Mouse (Mus musculus): ENCODE measurements around the gene Keap1. TPM values are rescaled to one million over a fixed set of nuclear protein-coding genes. Genes with fewer than 3 reads are reported as not detected.
"Not testable (repeated sequence)": the region's sequence is repeated elsewhere in the genome, so short reads cannot be mapped to it uniquely, and the experiment has no call there.

Keap1 gene
- polyA plus RNA-seq, 1 experiment from 2014 or later = 22.3 TPM

GRCm38 (mm10) chr9:21204528-21205272 lies 34.5 kb downstream of the Keap1 start:
- Histone ChIP-seq H3K4me1 (ENCODE audit: control insufficient read depth, insufficient read depth, low read length) (peaks cover 3% of the 10 kb centered on the region; the same call in 1 of the 2 replicates), H3K9ac (ENCODE audit: low read depth, low read length) (peak overlapping the region; percentile 43; the same call in 1 of the 2 replicates), H3K4me2 (peak overlapping the region; percentile 73), H3K27me3 (ENCODE audit: control insufficient read depth, insufficient read depth, low read length) (no peaks in the 10 kb centered on the region), H3K9me3 (replicated peaks; ENCODE audit: control insufficient read depth, low read length) (no peaks in the 10 kb centered on the region), H3K36me3 (ENCODE audit: control insufficient read depth, insufficient read depth, low read length) (no peaks in the 10 kb centered on the region), H3K27ac (ENCODE audit: low read depth, low read length) (no peak overlapping the region), H3K4me3 (ENCODE audit: low read depth, low read length) (peak overlapping the region; percentile 38)
- 7% methylated on average over 23 of the region's 23 CpGs for WGBS (ENCODE audit: insufficient replicate concordance)
- peak; percentile 37; the same call in 1 of the 2 replicates for ATAC-seq (replicated peaks; ENCODE audit: insufficient number of reproducible peaks, low FRiP score, low TSS enrichment)

- no peak overlapping the region for H3K27ac ChIP-seq (ENCODE audit: low read depth, low read length)
- H3K4me1 ChIP-seq (ENCODE audit: control insufficient read depth, insufficient read depth, low read length) = peaks cover 3% of the 10 kb centered on the region; the same call in 1 of the 2 replicates
- no peak for ATAC-seq (replicated peaks; ENCODE audit: insufficient number of reproducible peaks, low FRiP score, low TSS enrichment)
- no peak overlapping the region for H3K4me3 ChIP-seq (ENCODE audit: low read depth, low read length)
- H3K27me3 ChIP-seq (ENCODE audit: control insufficient read depth, insufficient read depth, low read length) = no peaks in the 10 kb centered on the region
- H3K9me3 ChIP-seq (replicated peaks; ENCODE audit: control insufficient read depth, low read length) = no peaks in the 10 kb centered on the region
- WGBS (ENCODE audit: insufficient replicate concordance) = 25% methylated on average over 8 of the region's 8 CpGs
- H3K9ac ChIP-seq (ENCODE audit: low read depth, low read length) = no peak overlapping the region
- no peaks in the 10 kb centered on the region for H3K36me3 ChIP-seq (ENCODE audit: control insufficient read depth, insufficient read depth, low read length)
- H3K4me2 ChIP-seq = peak overlapping the region; percentile 73; the same call in 1 of the 2 replicates
Measured at GRCm38 (mm10) chr9:21204156-21204527, 35.0 kb downstream of the Keap1 start.

DNA sequence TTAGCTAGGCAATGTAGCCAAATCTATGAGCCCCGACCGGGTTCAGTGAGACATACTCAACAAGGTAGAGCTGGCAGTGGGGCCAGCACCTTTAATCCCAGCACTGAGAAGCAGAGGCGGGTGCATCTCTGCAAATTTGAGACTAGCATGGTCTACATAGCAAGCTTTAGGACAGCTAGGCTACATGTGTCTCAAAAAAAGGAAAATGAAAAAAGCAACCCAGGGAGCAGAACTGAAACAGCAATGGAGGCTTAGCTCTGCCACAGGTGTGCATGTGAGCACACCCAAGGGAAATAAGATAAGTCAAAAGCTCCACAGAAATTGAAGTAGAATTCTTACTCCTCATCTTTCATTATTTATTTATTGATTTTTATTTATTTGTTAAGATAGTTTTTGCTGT lies 40.2 kb downstream of the Keap1 start:
- H3K36me3 ChIP-seq (ENCODE audit: control insufficient read depth, insufficient read depth, low read length) = no peaks in the 10 kb centered on the region
- H3K4me3 ChIP-seq (ENCODE audit: low read depth, low read length) = no peak overlapping the region
- 75% methylated on average over 3 of the region's 3 CpGs for WGBS (ENCODE audit: insufficient replicate concordance)
- no peak overlapping the region for H3K27ac ChIP-seq (ENCODE audit: low read depth, low read length)
- H3K27me3 ChIP-seq (ENCODE audit: control insufficient read depth, insufficient read depth, low read length) = no peaks in the 10 kb centered on the region
- no peaks in the 10 kb centered on the region for H3K4me1 ChIP-seq (ENCODE audit: control insufficient read depth, insufficient read depth, low read length)
- ATAC-seq (replicated peaks; ENCODE audit: insufficient number of reproducible peaks, low FRiP score, low TSS enrichment) = no peak
- H3K9me3 ChIP-seq (replicated peaks; ENCODE audit: control insufficient read depth, low read length) = no peaks in the 10 kb centered on the region
- no peak overlapping the region for H3K9ac ChIP-seq (ENCODE audit: low read depth, low read length)
- H3K4me2 ChIP-seq = no peak overlapping the region

DNA sequence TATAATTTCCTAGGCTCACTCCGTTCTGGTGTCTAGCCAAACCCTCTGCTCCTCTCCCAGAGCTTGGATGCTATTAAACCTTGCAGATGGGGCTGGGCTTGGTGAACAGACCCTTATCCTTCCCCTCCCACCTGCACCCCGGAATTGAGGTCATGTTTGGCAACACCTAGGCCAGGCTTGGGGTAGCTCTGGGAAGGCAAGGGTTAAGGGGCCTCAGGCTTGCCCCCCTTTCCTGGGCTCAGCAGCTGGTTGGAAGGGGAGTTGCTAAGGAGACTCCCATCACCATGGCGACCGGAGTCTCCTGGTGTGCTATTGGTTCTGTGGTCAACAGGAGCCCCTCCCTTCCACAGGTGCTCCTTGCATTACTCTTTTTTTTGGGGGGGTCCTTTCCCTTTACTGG lies 41.2 kb downstream of the Keap1 start:
- Histone ChIP-seq H3K27me3 (ENCODE audit: control insufficient read depth, insufficient read depth, low read length) (no peaks in the 10 kb centered on the region), H3K27ac (ENCODE audit: low read depth, low read length) (no peak overlapping the region), H3K4me3 (ENCODE audit: low read depth, low read length) (no peak overlapping the region), H3K4me1 (ENCODE audit: control insufficient read depth, insufficient read depth, low read length) (no peaks in the 10 kb centered on the region), H3K4me2 (no peak overlapping the region), H3K9me3 (replicated peaks; ENCODE audit: control insufficient read depth, low read length) (no peaks in the 10 kb centered on the region), H3K9ac (ENCODE audit: low read depth, low read length) (no peak overlapping the region), H3K36me3 (ENCODE audit: control insufficient read depth, insufficient read depth, low read length) (no peaks in the 10 kb centered on the region)
- ATAC-seq (replicated peaks; ENCODE audit: insufficient number of reproducible peaks, low FRiP score, low TSS enrichment) = no peak
- 36% methylated on average over 4 of the region's 4 CpGs for WGBS (ENCODE audit: insufficient replicate concordance)

DNA sequence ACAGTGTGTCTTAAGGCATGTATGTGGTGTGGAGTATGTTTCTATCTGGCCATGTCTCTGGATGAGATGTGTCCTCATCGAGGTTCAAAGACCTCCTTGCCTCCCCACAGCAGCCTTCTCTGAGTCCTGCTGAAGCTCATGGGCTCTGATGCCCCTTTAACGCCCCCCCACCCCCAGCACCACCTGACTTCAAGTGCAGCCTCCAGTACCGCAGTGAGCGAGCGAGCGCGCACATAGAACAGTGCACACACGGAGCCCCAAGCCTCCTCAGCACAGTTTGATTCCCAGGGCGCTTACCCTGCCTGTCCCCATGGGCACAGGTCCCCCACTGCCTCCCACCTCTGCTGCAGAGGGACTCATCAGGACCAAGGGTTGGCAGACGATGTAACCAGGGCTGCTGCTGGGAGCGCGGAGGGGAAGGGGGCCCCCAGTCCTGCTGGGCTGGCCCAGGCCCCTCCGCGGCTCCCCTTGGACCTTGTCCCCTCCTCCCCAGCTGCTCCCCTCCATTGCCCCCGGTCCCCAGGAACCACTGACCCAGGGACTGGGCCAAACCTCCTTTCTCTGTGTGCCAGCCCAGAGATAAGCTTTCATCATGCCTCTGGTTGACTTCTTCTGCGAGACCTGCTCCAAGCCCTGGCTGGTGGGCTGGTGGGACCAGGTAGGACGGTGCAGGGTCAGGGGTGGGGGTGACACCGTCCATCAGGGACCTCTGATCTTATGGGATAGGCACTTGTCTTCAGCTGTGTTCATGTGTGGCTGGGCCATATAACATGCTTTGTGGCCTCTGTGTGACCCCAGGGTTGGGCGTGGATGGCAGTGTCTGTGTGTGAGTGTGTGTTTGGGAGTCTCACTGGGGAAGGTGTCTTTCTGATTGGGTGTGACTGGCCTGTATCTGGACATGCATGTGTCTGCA lies 42.4 kb downstream of the Keap1 start:
- 54% methylated on average over 19 of the region's 19 CpGs for WGBS (ENCODE audit: insufficient replicate concordance)
- ATAC-seq (replicated peaks; ENCODE audit: insufficient number of reproducible peaks, low FRiP score, low TSS enrichment) = no peak
- Histone ChIP-seq H3K4me3 (ENCODE audit: low read depth, low read length) (peak overlapping the region; percentile 27), H3K36me3 (ENCODE audit: control insufficient read depth, insufficient read depth, low read length) (peaks cover 3% of the 10 kb centered on the region; the same call in 1 of the 2 replicates), H3K27me3 (ENCODE audit: control insufficient read depth, insufficient read depth, low read length) (no peaks in the 10 kb centered on the region), H3K9me3 (replicated peaks; ENCODE audit: control insufficient read depth, low read length) (no peaks in the 10 kb centered on the region), H3K4me1 (ENCODE audit: control insufficient read depth, insufficient read depth, low read length) (no peaks in the 10 kb centered on the region), H3K4me2 (peak overlapping the region; percentile 50), H3K9ac (ENCODE audit: low read depth, low read length) (no peak overlapping the region), H3K27ac (ENCODE audit: low read depth, low read length) (no peak overlapping the region)

GRCm38 (mm10) chr9:21195736-21196505 lies 43.2 kb downstream of the Keap1 start:
- H3K36me3 ChIP-seq (ENCODE audit: control insufficient read depth, insufficient read depth, low read length); H3K9me3 ChIP-seq (replicated peaks; ENCODE audit: control insufficient read depth, low read length): not testable (repeated sequence)
- 65% methylated on average over 7 of the region's 7 CpGs for WGBS (ENCODE audit: insufficient replicate concordance)

DNA sequence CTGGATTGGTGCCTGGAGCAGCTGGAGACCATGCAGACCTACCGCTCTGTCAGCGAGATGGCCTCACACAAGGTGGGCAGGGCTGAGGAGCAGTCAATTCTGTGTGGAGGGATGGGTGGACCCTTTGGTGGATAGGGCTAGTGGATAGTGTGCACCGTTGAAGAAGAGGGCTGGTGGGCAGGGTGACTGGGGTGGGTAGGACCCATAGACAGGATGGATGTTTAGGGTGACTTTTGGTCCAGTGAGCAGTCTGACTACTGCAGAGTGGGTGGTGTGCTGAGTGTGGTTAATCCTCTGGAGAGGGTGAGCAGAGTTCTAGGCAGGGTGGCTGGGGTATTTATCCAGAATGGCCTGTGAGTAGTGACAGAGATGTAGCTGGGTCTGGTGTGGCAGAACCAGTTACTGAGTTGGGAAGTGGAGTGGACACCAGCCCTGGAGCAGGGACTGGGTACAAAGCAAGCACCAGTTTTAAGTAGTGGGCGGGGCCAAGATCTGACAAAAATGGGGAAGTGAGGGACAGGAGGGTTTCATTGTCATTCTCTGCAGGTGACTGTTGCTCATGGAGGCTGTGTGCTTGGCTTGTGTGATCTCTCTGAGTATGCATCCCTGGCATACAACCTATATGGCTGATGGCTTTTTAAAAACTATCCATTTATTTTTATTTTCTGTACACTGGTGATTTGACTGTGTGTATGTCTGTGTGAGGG lies 44.2 kb downstream of the Keap1 start:
- no peak overlapping the region for H3K4me3 ChIP-seq (ENCODE audit: low read depth, low read length)
- H3K9me3 ChIP-seq (replicated peaks; ENCODE audit: control insufficient read depth, low read length) = no peaks in the 10 kb centered on the region
- H3K4me2 ChIP-seq = no peak overlapping the region
- no peak overlapping the region for H3K9ac ChIP-seq (ENCODE audit: low read depth, low read length)
- no peaks in the 10 kb centered on the region for H3K27me3 ChIP-seq (ENCODE audit: control insufficient read depth, insufficient read depth, low read length)
- H3K4me1 ChIP-seq (ENCODE audit: control insufficient read depth, insufficient read depth, low read length) = no peaks in the 10 kb centered on the region
- H3K36me3 ChIP-seq (ENCODE audit: control insufficient read depth, insufficient read depth, low read length) = peaks cover 3% of the 10 kb centered on the region; the same call in 1 of the 2 replicates
- no peak for ATAC-seq (replicated peaks; ENCODE audit: insufficient number of reproducible peaks, low FRiP score, low TSS enrichment)
- WGBS (ENCODE audit: insufficient replicate concordance) = 82% methylated on average over 4 of the region's 4 CpGs
- no peak overlapping the region for H3K27ac ChIP-seq (ENCODE audit: low read depth, low read length)

More at GRCm38 (mm10) chr9:21195736-21196505, 43.2 kb downstream of the Keap1 start:
- ATAC-seq (replicated peaks; ENCODE audit: insufficient number of reproducible peaks, low FRiP score, low TSS enrichment); H3K4me1 ChIP-seq (ENCODE audit: control insufficient read depth, insufficient read depth, low read length); H3K27ac ChIP-seq (ENCODE audit: low read depth, low read length); H3K4me3 ChIP-seq (ENCODE audit: low read depth, low read length); H3K27me3 ChIP-seq (ENCODE audit: control insufficient read depth, insufficient read depth, low read length); H3K4me2 ChIP-seq; H3K9ac ChIP-seq (ENCODE audit: low read depth, low read length): not testable (repeated sequence)

GRCm38 (mm10) chr9:21193786-21194185 lies 45.4 kb downstream of the Keap1 start:
- ATAC-seq (replicated peaks; ENCODE audit: insufficient number of reproducible peaks, low FRiP score, low TSS enrichment) = no peak

More at GRCm38 (mm10) chr9:21193786-21194185, 45.4 kb downstream of the Keap1 start:
- no peak overlapping the region for H3K9ac ChIP-seq (ENCODE audit: low read depth, low read length)
- H3K36me3 ChIP-seq (ENCODE audit: control insufficient read depth, insufficient read depth, low read length) = peaks cover 3% of the 10 kb centered on the region; the same call in 1 of the 2 replicates
- WGBS (ENCODE audit: insufficient replicate concordance) = 80% methylated on average over 3 of the region's 3 CpGs
- no peaks in the 10 kb centered on the region for H3K4me1 ChIP-seq (ENCODE audit: control insufficient read depth, insufficient read depth, low read length)
- no peak overlapping the region for H3K4me3 ChIP-seq (ENCODE audit: low read depth, low read length)
- H3K27me3 ChIP-seq (ENCODE audit: control insufficient read depth, insufficient read depth, low read length) = no peaks in the 10 kb centered on the region
- no peak overlapping the region for H3K4me2 ChIP-seq
- no peaks in the 10 kb centered on the region for H3K9me3 ChIP-seq (replicated peaks; ENCODE audit: control insufficient read depth, low read length)
- H3K27ac ChIP-seq (ENCODE audit: low read depth, low read length) = no peak overlapping the region
